Mouse (Mus musculus): ENCODE data around the gene Ddx54. TPM values are rescaled to one million over a fixed set of nuclear protein-coding genes. Genes with fewer than 3 reads are reported as not detected.

Ddx54 gene
- polyA plus RNA-seq (2014; fragmentation: Nextera tagmentation; extraction: Ambion mirVana): 25.9 and 32.4 TPM in 2 replicates

DNA sequence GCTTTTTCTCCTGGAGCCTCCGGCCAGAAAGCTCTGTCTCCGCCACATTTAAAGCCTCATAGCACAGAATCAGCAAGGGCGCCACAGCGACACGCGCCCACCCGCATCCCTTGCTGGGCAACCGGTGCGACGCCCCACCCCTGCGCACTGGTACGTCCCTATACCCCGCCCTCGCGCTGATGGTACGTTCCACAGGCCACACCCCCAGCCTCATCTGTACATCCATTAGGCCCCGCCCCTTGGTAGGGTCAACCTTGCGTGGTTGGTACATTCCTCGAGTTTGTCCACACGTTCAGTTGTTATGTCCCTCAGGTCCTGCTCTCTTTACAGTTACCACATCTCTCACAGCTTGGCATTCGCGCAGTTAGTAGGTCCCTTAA is at the start of gene Ddx54, which contains the start of gene Rita1:
Ddx54 (plus strand) TSS at position 298 of the 380 bp plus-strand sequence.
Rita1 (minus strand) TSS at position 148 of the 380 bp plus-strand sequence.
- H3K9me3 ChIP-seq (ENCODE audit: control insufficient read depth, low read length): no peaks in the 10 kb centered on the region
- no peaks in the 10 kb centered on the region; the same call in 1 of the 2 replicates for H3K36me3 ChIP-seq (ENCODE audit: control insufficient read depth, insufficient read depth, low read length)
- H3K4me2 ChIP-seq (replicated peaks; ENCODE audit: low read depth, low read length): peak within 1 kb of the TSS; percentile 93
- peak within 1 kb of the TSS; percentile 68 for H3K4me3 ChIP-seq (ENCODE audit: low read depth, low read length)
- H3K9ac ChIP-seq (ENCODE audit: low read depth, low read length): peak within 1 kb of the TSS; percentile 69
- ATAC-seq (ENCODE audit: low FRiP score): peak; percentile 88
- under 1% methylated on average over 22 of the region's 22 CpGs for WGBS
- peak; percentile 98 for DNase-seq (ENCODE audit: low spot score)
- no peaks in the 10 kb centered on the region for H3K27me3 ChIP-seq (ENCODE audit: control insufficient read depth, insufficient read depth, low read length)
- H3K4me1 ChIP-seq (replicated peaks; ENCODE audit: control insufficient read depth, insufficient read depth, low read length): peaks cover 9% of the 10 kb centered on the region
- H3K27ac ChIP-seq (ENCODE audit: low read depth, low read length): peak within 1 kb of the TSS; percentile 64

GRCm38 (mm10) chr5:120562956-120563913 is 49.3 kb upstream of the Ddx54 start:
- peak overlapping the region; percentile 54 for H3K27ac ChIP-seq (ENCODE audit: low read depth, low read length)
- H3K4me1 ChIP-seq (replicated peaks; ENCODE audit: control insufficient read depth, insufficient read depth, low read length): peaks cover 42% of the 10 kb centered on the region
- no peak overlapping the region for H3K4me3 ChIP-seq (ENCODE audit: low read depth, low read length)
- H3K27me3 ChIP-seq (ENCODE audit: control insufficient read depth, insufficient read depth, low read length): no peaks in the 10 kb centered on the region
- no peaks in the 10 kb centered on the region for H3K9me3 ChIP-seq (ENCODE audit: control insufficient read depth, low read length)
- no peak overlapping the region for H3K9ac ChIP-seq (ENCODE audit: low read depth, low read length)
- no peak for ATAC-seq (ENCODE audit: low FRiP score)
- WGBS: 50% methylated on average over 28 of the region's 28 CpGs
- DNase-seq (ENCODE audit: low spot score): peak; percentile 35
- no peak overlapping the region for H3K4me2 ChIP-seq (replicated peaks; ENCODE audit: low read depth, low read length)
- H3K36me3 ChIP-seq (ENCODE audit: control insufficient read depth, insufficient read depth, low read length): no peaks in the 10 kb centered on the region

- Histone ChIP-seq H3K36me3 (ENCODE audit: control insufficient read depth, insufficient read depth, low read length) (no peaks in the 10 kb centered on the region), H3K9ac (ENCODE audit: low read depth, low read length) (no peak overlapping the region), H3K4me2 (replicated peaks; ENCODE audit: low read depth, low read length) (no peak overlapping the region), H3K27ac (ENCODE audit: low read depth, low read length) (no peak overlapping the region), H3K27me3 (ENCODE audit: control insufficient read depth, insufficient read depth, low read length) (no peaks in the 10 kb centered on the region), H3K9me3 (ENCODE audit: control insufficient read depth, low read length) (no peaks in the 10 kb centered on the region), H3K4me1 (replicated peaks; ENCODE audit: control insufficient read depth, insufficient read depth, low read length) (peaks cover 42% of the 10 kb centered on the region), H3K4me3 (ENCODE audit: low read depth, low read length) (no peak overlapping the region)
- DNase-seq (ENCODE audit: low spot score): no peak
- 52% methylated on average over 4 of the region's 4 CpGs for WGBS
- no peak for ATAC-seq (ENCODE audit: low FRiP score)
These were observed 48.6 kb upstream of the Ddx54 start for GRCm38 (mm10) chr5:120563914-120564311.

- ATAC-seq (ENCODE audit: low FRiP score) (no peak), DNase-seq (ENCODE audit: low spot score) (peak; percentile 29)
- Histone ChIP-seq H3K36me3 (ENCODE audit: control insufficient read depth, insufficient read depth, low read length) (no peaks in the 10 kb centered on the region), H3K9ac (ENCODE audit: low read depth, low read length) (no peak overlapping the region), H3K27ac (ENCODE audit: low read depth, low read length) (peak overlapping the region; percentile 70), H3K4me2 (replicated peaks; ENCODE audit: low read depth, low read length) (no peak overlapping the region), H3K4me1 (replicated peaks; ENCODE audit: control insufficient read depth, insufficient read depth, low read length) (peaks cover 35% of the 10 kb centered on the region), H3K9me3 (ENCODE audit: control insufficient read depth, low read length) (no peaks in the 10 kb centered on the region), H3K4me3 (ENCODE audit: low read depth, low read length) (no peak overlapping the region), H3K27me3 (ENCODE audit: control insufficient read depth, insufficient read depth, low read length) (no peaks in the 10 kb centered on the region)
- WGBS: 38% methylated on average over 15 of the region's 15 CpGs
These were observed 47.2 kb upstream of the Ddx54 start for GRCm38 (mm10) chr5:120565171-120565905.

DNA sequence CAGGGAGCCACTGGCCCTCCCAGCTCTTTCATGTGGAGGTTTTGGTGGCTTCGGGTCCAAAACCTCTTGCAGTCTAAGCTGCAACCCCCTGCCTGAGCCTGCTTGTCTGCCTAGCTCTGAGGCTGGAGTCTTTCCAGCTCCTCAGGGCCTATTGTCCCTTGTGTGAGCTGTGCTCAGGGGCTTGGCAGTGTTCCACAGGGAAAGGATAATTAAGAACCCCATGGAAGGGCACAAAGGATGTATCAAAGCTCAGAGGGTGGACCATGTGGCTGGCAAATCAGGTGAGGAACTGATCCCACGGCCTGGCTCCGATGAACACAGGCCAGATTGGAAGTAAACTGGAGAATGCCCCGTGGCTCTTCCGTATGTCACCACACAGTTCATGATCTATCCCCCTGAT is 46.4 kb upstream of the Ddx54 start:
- Histone ChIP-seq H3K4me2 (replicated peaks; ENCODE audit: low read depth, low read length) (no peak overlapping the region), H3K27ac (ENCODE audit: low read depth, low read length) (peak overlapping the region; percentile 70), H3K36me3 (ENCODE audit: control insufficient read depth, insufficient read depth, low read length) (no peaks in the 10 kb centered on the region), H3K4me1 (replicated peaks; ENCODE audit: control insufficient read depth, insufficient read depth, low read length) (peaks cover 32% of the 10 kb centered on the region), H3K27me3 (ENCODE audit: control insufficient read depth, insufficient read depth, low read length) (no peaks in the 10 kb centered on the region), H3K4me3 (ENCODE audit: low read depth, low read length) (no peak overlapping the region), H3K9me3 (ENCODE audit: control insufficient read depth, low read length) (no peaks in the 10 kb centered on the region), H3K9ac (ENCODE audit: low read depth, low read length) (no peak overlapping the region)
- WGBS: 48% methylated on average over 5 of the region's 5 CpGs
- peak; percentile 36 for DNase-seq (ENCODE audit: low spot score)
- no peak for ATAC-seq (ENCODE audit: low FRiP score)

DNA sequence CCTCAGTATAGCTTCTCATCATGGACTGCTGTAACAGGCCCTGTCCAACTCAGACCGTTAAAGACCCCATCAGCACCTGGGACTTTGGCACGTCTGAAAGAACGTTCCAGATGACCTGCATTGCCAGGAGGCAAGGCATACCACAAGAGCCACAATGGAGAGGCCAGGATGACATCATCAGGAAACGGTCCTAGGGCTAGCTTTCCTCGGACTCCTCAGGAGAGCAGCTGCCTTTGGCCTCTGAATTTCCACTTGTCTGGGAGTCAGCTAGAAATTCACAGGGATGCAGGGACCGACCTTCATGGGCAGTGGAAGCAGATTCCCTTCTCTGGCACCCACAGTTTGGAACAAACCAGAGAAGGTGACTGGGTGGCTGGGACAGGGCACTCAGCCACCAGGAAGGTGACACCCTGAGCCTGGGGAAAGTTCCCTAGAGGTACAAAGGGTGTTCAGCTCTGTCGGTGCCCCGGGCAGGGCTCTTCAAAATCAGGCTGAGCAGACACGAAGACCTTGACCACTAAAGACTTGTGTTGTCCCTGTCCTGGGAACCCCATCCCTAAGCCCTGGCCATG is 45.8 kb upstream of the Ddx54 start:
- Histone ChIP-seq H3K9me3 (ENCODE audit: control insufficient read depth, low read length) (no peaks in the 10 kb centered on the region), H3K4me3 (ENCODE audit: low read depth, low read length) (no peak overlapping the region), H3K9ac (ENCODE audit: low read depth, low read length) (peak overlapping the region; percentile 3; the same call in 1 of the 2 replicates), H3K27ac (ENCODE audit: low read depth, low read length) (peak overlapping the region; percentile 70), H3K4me1 (replicated peaks; ENCODE audit: control insufficient read depth, insufficient read depth, low read length) (peaks cover 32% of the 10 kb centered on the region), H3K4me2 (replicated peaks; ENCODE audit: low read depth, low read length) (0 out of 2 replicates have a peak overlapping the region, but pooled peaks have one; percentile 4), H3K36me3 (ENCODE audit: control insufficient read depth, insufficient read depth, low read length) (no peaks in the 10 kb centered on the region), H3K27me3 (ENCODE audit: control insufficient read depth, insufficient read depth, low read length) (no peaks in the 10 kb centered on the region)
- WGBS: 57% methylated on average over 9 of the region's 9 CpGs
- ATAC-seq (ENCODE audit: low FRiP score): peak; percentile 3; the same call in 1 of the 2 replicates
- DNase-seq (ENCODE audit: low spot score): peak; percentile 26

DNA sequence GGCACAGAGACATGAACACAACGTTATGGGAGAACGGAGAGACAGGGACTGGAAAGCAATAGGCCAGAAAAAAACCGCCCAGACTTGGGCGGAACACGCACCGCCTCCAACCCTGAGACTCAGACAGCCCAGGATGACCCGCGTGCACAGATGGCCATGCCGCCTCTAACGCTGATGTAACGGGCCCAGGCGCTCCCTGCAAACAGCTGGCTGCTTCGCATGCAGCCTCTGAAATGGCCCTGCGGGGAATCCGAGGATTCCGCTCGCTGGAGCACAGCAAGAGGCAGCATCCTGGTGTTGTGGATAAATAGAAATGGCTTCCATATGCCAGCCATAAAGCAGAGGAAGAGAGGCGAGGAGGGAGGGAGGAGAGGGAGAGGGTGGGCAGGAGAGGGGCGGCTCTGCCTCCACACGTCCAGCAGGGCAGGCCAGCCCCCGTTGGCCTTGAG is 45.3 kb upstream of the Ddx54 start:
- ATAC-seq (ENCODE audit: low FRiP score) (peak; percentile 53; the same call in 1 of the 2 replicates), DNase-seq (ENCODE audit: low spot score) (peak; percentile 68)
- WGBS: 12% methylated on average over 21 of the region's 21 CpGs
- no peak overlapping the region for H3K4me3 ChIP-seq (ENCODE audit: low read depth, low read length)
- no peaks in the 10 kb centered on the region for H3K9me3 ChIP-seq (ENCODE audit: control insufficient read depth, low read length)
- H3K36me3 ChIP-seq (ENCODE audit: control insufficient read depth, insufficient read depth, low read length): no peaks in the 10 kb centered on the region
- H3K27ac ChIP-seq (ENCODE audit: low read depth, low read length): peak overlapping the region; percentile 70
- H3K9ac ChIP-seq (ENCODE audit: low read depth, low read length): peak overlapping the region; percentile 3; the same call in 1 of the 2 replicates
- no peaks in the 10 kb centered on the region for H3K27me3 ChIP-seq (ENCODE audit: control insufficient read depth, insufficient read depth, low read length)
- H3K4me1 ChIP-seq (replicated peaks; ENCODE audit: control insufficient read depth, insufficient read depth, low read length): peaks cover 32% of the 10 kb centered on the region
- peak overlapping the region; percentile 4; the same call in 1 of the 2 replicates for H3K4me2 ChIP-seq (replicated peaks; ENCODE audit: low read depth, low read length)

GRCm38 (mm10) chr5:120567761-120568211 is 44.8 kb upstream of the Ddx54 start:
- no peak for ATAC-seq (ENCODE audit: low FRiP score)
- H3K4me2 ChIP-seq (replicated peaks; ENCODE audit: low read depth, low read length): no peak overlapping the region; the same call in 1 of the 2 replicates
- DNase-seq (ENCODE audit: low spot score): no peak

More at GRCm38 (mm10) chr5:120567761-120568211, 44.8 kb upstream of the Ddx54 start:
- no peaks in the 10 kb centered on the region for H3K27me3 ChIP-seq (ENCODE audit: control insufficient read depth, insufficient read depth, low read length)
- WGBS: 48% methylated on average over 14 of the region's 14 CpGs
- peak overlapping the region; percentile 3; the same call in 1 of the 2 replicates for H3K9ac ChIP-seq (ENCODE audit: low read depth, low read length)
- H3K9me3 ChIP-seq (ENCODE audit: control insufficient read depth, low read length): no peaks in the 10 kb centered on the region
- peaks cover 32% of the 10 kb centered on the region for H3K4me1 ChIP-seq (replicated peaks; ENCODE audit: control insufficient read depth, insufficient read depth, low read length)
- H3K36me3 ChIP-seq (ENCODE audit: control insufficient read depth, insufficient read depth, low read length): no peaks in the 10 kb centered on the region
- no peak overlapping the region for H3K4me3 ChIP-seq (ENCODE audit: low read depth, low read length)
- H3K27ac ChIP-seq (ENCODE audit: low read depth, low read length): peak overlapping the region; percentile 70

Data from hindbrain, embryonic 11.5 days (tissue).